Mouse (Mus musculus) neural tube, embryonic 11.5 days (tissue): ENCODE data around the gene Gm5134. TPM values are rescaled to one million over a fixed set of nuclear protein-coding genes. Genes with fewer than 3 reads are reported as not detected.

Experiments used
- ATAC-seq: fragments of 200-750 bp; cut with Nextera tagmentation; 2 replicates; pipeline ENCODE4 v1.8.0; 2017; ENCODE audit warnings: moderate number of reproducible peaks, mild to moderate bottlenecking, moderate TSS enrichment, moderate library complexity; ENCODE audit not compliant: insufficient read depth, low FRiP score, low TSS enrichment
- DNase-seq: peaks from one replicate; pipeline ENCODE4 v3.0.0-alpha.2; 2015; ENCODE audit warnings: low spot score
- H3K27ac ChIP-seq: fragments of 300-500 bp; sonication (generic); 2 replicates; pipeline ENCODE4 v1.5.1; 2014; ENCODE audit warnings: low read depth, mild to moderate bottlenecking, low read length
- H3K27me3 ChIP-seq: fragments of 300-500 bp; sonication (generic); 2 replicates; pipeline ENCODE4 v1.6.1; 2014; ENCODE audit warnings: mild to moderate bottlenecking, low read length, mixed read lengths; ENCODE audit not compliant: control insufficient read depth, insufficient read depth
- H3K36me3 ChIP-seq: fragments of 300-500 bp; sonication (generic); 2 replicates; pipeline ENCODE4 v1.6.1; 2014; ENCODE audit warnings: mild to moderate bottlenecking, low read length, moderate library complexity, mixed read lengths; ENCODE audit not compliant: control insufficient read depth, insufficient read depth
- H3K4me1 ChIP-seq: fragments of 300-500 bp; sonication (generic); 2 replicates; pipeline ENCODE4 v1.6.1; 2014; ENCODE audit warnings: low read length, mixed read lengths; ENCODE audit not compliant: control insufficient read depth, insufficient read depth
- H3K4me2 ChIP-seq: fragments of 300-500 bp; sonication (generic); 2 replicates; pipeline ENCODE4 v1.6.1; 2014; ENCODE audit warnings: low read depth, mild to moderate bottlenecking, moderate library complexity
- H3K4me3 ChIP-seq: fragments of 300-500 bp; sonication (generic); 2 replicates; pipeline ENCODE4 v1.5.1; 2014; ENCODE audit warnings: low read depth, low read length
- H3K9ac ChIP-seq: fragments of 300-500 bp; sonication (generic); 2 replicates; pipeline ENCODE4 v1.6.1; 2014; ENCODE audit warnings: mild to moderate bottlenecking, low read length
- H3K9me3 ChIP-seq: fragments of 300-500 bp; sonication (generic); 2 replicates; pipeline ENCODE4 v1.6.1; 2016; ENCODE audit warnings: low read length; ENCODE audit not compliant: control insufficient read depth
- WGBS: fragments of 180-500 bp; shearing (Covaris S2); extraction: QIAGEN DNeasy Blood & Tissue Kit; methylation state at CpG from one replicate; pipeline ENCODE4 v1.1.7; 2014; 5-methylcytosine and 5-hydroxymethylcytosine counted together
- polyA plus RNA-seq: library from polyadenylated mRNA; unstranded; fragments of >200 nt; fragmentation: Nextera tagmentation; extraction: Ambion mirVana; gene quantifications from 2 replicates; pipeline ENCODE4 v1.2.1, GENCODE M21; 2014

Gene Gm5134
- polyA plus RNA-seq, 1 experiment from 2014 or later = 0.19 TPM

- H3K9ac ChIP-seq = peak overlapping the region; percentile 96
- DNase-seq (no peak), ATAC-seq (peak; percentile 54)
- no peaks in the 10 kb centered on the region for H3K9me3 ChIP-seq
- H3K27me3 ChIP-seq = no peaks in the 10 kb centered on the region
- peak overlapping the region; percentile 23; the same call in 1 of the 2 replicates for H3K27ac ChIP-seq
- H3K4me1 ChIP-seq = peaks cover 5% of the 10 kb centered on the region
- peak overlapping the region; percentile 91 for H3K4me3 ChIP-seq
- no peaks in the 10 kb centered on the region for H3K36me3 ChIP-seq
- H3K4me2 ChIP-seq = peak overlapping the region; percentile 81
- 82% methylated on average over 10 of the region's 14 CpGs for WGBS
Observed at GRCm38 (mm10) chr10:76031511-76032401, 77.4 kb downstream of the Gm5134 start.

GRCm38 (mm10) chr10:76032402-76033118 is 78.2 kb downstream of the Gm5134 start, which contains the start of gene Zfp280b:
Gene Zfp280b (plus strand): TSS chr10:76032650.
- Histone ChIP-seq H3K27me3 (no peaks in the 10 kb centered on the region), H3K27ac (peak within 1 kb of the TSS; percentile 49), H3K4me1 (peaks cover 5% of the 10 kb centered on the region), H3K9me3 (no peaks in the 10 kb centered on the region), H3K4me2 (peak within 1 kb of the TSS; percentile 81), H3K9ac (peak within 1 kb of the TSS; percentile 96), H3K36me3 (no peaks in the 10 kb centered on the region), H3K4me3 (peak within 1 kb of the TSS; percentile 91)
- ATAC-seq (peak; percentile 100), DNase-seq (peak; percentile 98)
- under 1% methylated on average over 46 of the region's 58 CpGs for WGBS

- H3K36me3 ChIP-seq = peaks cover under 1% of the 10 kb centered on the region
- H3K4me3 ChIP-seq = peak overlapping the region; percentile 91
- H3K27me3 ChIP-seq = no peaks in the 10 kb centered on the region
- H3K9ac ChIP-seq = peak overlapping the region; percentile 96
- no peak for DNase-seq
- no peak for ATAC-seq
- peaks cover 5% of the 10 kb centered on the region for H3K4me1 ChIP-seq
- H3K9me3 ChIP-seq = no peaks in the 10 kb centered on the region
- peak overlapping the region; percentile 81 for H3K4me2 ChIP-seq
- no peak overlapping the region for H3K27ac ChIP-seq
- WGBS = 21% methylated on average over 7 of the region's 7 CpGs
Observed at GRCm38 (mm10) chr10:76033119-76033455, 78.8 kb downstream of the Gm5134 start.

GRCm38 (mm10) chr10:76034001-76034600 is 79.8 kb downstream of the Gm5134 start:
- no peak overlapping the region for H3K9ac ChIP-seq
- ATAC-seq (no peak), DNase-seq (no peak)
- H3K4me1 ChIP-seq = peaks cover 5% of the 10 kb centered on the region
- H3K36me3 ChIP-seq = peaks cover 9% of the 10 kb centered on the region
- H3K9me3 ChIP-seq = no peaks in the 10 kb centered on the region
- no peak overlapping the region for H3K4me3 ChIP-seq
- 95% methylated on average over 8 of the region's 8 CpGs for WGBS
- no peak overlapping the region for H3K4me2 ChIP-seq
- H3K27ac ChIP-seq = no peak overlapping the region
- H3K27me3 ChIP-seq = no peaks in the 10 kb centered on the region

GRCm38 (mm10) chr10:76035277-76035676 is 81.0 kb downstream of the Gm5134 start:
- H3K4me1 ChIP-seq = peaks cover 5% of the 10 kb centered on the region
- no peaks in the 10 kb centered on the region for H3K27me3 ChIP-seq
- H3K9me3 ChIP-seq = no peaks in the 10 kb centered on the region
- no peak overlapping the region for H3K4me2 ChIP-seq
- no peak overlapping the region for H3K27ac ChIP-seq
- H3K4me3 ChIP-seq = no peak overlapping the region
- ATAC-seq (no peak), DNase-seq (no peak)
- peaks cover 18% of the 10 kb centered on the region for H3K36me3 ChIP-seq
- H3K9ac ChIP-seq = no peak overlapping the region

GRCm38 (mm10) chr10:76036962-76037361 is 82.6 kb downstream of the Gm5134 start:
- Histone ChIP-seq H3K4me1 (peaks cover 5% of the 10 kb centered on the region), H3K27me3 (no peaks in the 10 kb centered on the region), H3K4me3 (no peak overlapping the region), H3K27ac (no peak overlapping the region), H3K4me2 (no peak overlapping the region), H3K9me3 (no peaks in the 10 kb centered on the region), H3K36me3 (peaks cover 22% of the 10 kb centered on the region), H3K9ac (no peak overlapping the region)
- 97% methylated on average over 5 of the region's 5 CpGs for WGBS
- DNase-seq (no peak), ATAC-seq (no peak)

- Histone ChIP-seq H3K27ac (no peak overlapping the region), H3K4me2 (no peak overlapping the region), H3K27me3 (no peaks in the 10 kb centered on the region), H3K36me3 (peaks cover 4% of the 10 kb centered on the region), H3K9ac (no peak overlapping the region), H3K4me3 (no peak overlapping the region), H3K4me1 (no peaks in the 10 kb centered on the region), H3K9me3 (no peaks in the 10 kb centered on the region)
- 46% methylated on average over 5 of the region's 5 CpGs for WGBS
- DNase-seq (no peak), ATAC-seq (no peak)
Observed at GRCm38 (mm10) chr10:76045343-76045742, 91.0 kb downstream of the Gm5134 start.

GRCm38 (mm10) chr10:76046754-76047153 is 92.4 kb downstream of the Gm5134 start:
- H3K4me1 ChIP-seq = no peaks in the 10 kb centered on the region
- no peak overlapping the region for H3K9ac ChIP-seq
- DNase-seq (no peak), ATAC-seq (no peak)
- no peaks in the 10 kb centered on the region for H3K27me3 ChIP-seq
- no peaks in the 10 kb centered on the region for H3K9me3 ChIP-seq
- no peak overlapping the region for H3K4me3 ChIP-seq
- no peaks in the 10 kb centered on the region; the same call in 1 of the 2 replicates for H3K36me3 ChIP-seq
- WGBS = 59% methylated on average over 1 of the region's 1 CpGs
- no peak overlapping the region for H3K4me2 ChIP-seq
- H3K27ac ChIP-seq = no peak overlapping the region
